Mouse (Mus musculus): ENCODE data around the gene Trim17.
"Not testable (repeated sequence)": the region's sequence is repeated elsewhere in the genome, so short reads cannot be mapped to it uniquely, and the experiment has no call there.

The Trim17 gene

DNA sequence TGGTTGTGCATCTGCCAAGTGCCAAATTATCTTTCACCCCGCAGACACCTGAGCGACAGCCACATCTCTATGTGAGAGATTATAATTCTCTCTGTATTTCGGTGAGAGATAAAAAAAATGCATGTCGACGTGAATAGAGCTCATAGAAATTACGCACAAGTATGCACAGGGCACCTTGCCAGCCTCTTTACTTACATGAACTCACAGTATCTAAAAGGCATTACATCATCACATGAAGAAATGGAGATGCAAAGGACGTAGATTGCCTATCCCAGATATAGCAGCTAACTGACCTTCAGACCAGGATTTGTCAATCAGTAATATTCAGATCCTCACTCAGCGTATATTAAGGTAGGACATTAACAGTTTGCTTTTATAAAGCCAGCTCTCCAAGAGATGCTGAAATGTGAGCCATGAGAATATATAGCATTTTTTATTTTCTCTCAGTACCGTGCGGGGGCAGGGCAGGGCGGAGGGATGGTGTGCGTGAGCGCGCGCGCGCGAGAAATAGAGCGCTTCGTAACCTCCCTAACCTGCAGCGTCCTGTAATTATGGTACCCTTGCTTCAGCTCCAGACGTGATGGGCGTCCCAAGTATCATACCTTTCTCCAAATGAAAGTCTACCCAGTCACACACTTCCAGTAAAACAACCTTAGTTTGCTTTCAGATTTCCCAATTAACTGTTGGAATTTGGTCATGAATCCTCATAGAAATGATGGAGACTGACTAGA lies 6.5 kb upstream of the Trim17 start:
- no peak for DNase-seq

DNA sequence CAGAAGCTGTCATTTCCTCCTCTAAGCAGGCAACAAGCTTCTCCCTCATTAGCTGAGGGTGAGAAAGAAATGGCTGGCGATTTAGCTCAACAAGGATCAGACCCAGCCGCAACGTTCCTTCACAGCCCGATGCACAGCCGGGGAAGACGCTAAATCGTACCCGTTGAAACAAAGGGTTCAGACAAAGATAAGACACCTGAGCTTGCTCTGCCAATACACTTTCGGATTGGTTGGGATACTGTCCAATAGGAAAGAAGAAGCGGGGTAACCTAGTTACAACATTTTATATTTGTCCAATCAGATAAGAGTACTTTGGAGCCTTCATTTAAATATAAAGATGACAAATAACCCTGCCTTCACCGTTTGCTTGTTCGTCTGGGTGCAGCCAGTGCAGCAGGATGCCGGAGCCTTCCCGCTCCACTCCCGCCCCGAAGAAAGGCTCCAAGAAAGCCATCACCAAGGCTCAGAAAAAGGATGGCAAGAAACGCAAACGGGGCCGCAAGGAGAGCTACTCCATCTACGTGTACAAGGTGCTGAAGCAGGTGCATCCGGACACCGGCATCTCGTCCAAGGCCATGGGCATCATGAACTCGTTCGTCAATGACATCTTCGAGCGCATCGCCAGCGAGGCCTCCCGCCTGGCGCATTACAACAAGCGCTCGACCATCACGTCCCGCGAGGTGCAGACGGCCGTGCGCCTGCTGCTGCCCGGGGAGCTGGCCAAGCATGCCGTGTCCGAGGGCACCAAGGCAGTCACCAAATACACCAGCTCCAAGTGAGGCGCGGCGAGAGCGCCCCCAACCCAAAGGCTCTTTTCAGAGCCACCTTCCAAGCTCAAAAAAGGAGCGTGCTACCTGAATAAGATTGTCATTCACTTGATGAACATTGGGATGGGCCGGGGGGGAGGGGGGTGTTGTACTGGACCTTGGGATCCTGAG lies 5.7 kb upstream of the Trim17 start, which contains the start of gene Hist3h2ba:
Gene Hist3h2ba (plus strand): TSS at position 379 of the 938 bp plus-strand sequence.
- DNase-seq = peak; percentile 34 to 61

GRCm38 (mm10) chr11:58949480-58950431 lies 4.7 kb upstream of the Trim17 start:
- DNase-seq = no peak

GRCm38 (mm10) chr11:58951210-58951609 lies 3.3 kb upstream of the Trim17 start:
- no peak for DNase-seq

GRCm38 (mm10) chr11:58953351-58954169 lies 925 bp upstream of the Trim17 start:
- DNase-seq = no peak

DNA sequence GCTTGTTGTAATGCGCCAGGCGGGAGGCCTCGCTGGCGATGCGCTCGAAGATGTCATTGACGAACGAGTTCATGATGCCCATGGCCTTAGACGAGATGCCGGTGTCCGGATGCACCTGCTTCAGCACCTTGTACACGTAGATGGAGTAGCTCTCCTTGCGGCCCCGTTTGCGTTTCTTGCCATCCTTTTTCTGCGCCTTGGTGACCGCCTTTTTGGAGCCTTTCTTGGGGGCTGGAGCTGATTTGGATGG lies 390 bp upstream of the Trim17 start:
- DNase-seq = not testable (repeated sequence)

DNA sequence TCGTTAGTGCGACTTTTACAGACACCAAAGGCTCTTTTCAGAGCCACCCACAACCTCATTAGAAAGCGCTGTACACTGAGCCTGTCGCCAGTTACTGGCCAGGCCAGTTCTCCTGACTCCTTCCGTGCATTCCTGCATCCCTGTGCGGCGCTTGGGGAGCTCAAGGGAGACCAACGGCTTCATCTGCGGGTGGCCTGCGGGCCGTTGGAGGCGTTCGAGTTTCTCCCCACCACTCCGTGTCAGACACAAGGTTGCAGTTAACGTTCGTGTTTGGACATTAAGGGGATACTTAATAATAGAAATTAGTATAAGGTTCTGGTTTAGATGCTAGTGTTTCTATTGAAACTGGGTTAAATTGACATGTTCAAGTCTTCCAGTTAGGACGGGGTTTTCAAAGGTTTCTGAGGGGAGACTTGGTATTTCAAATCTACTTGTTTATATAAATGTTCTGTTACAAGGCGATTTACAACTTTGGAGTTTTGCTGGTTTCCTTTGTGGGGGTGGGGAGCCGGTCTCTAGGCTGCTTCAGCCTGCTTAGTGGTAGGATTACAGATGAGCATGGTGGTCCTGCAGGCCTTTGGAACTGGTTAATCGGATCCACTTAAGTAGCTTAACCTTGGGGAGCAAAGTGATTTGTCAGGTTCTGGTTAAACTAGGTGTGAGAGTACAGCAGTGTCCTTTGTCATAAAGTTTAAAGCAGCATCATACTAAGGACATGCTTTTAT lies 820 bp downstream of the Trim17 start:
- no peak for DNase-seq

GRCm38 (mm10) chr11:58955868-58956257 lies 1.4 kb downstream of the Trim17 start:
- no peak for DNase-seq

- DNase-seq = no peak
Measured at GRCm38 (mm10) chr11:58957226-58957914, 2.9 kb downstream of the Trim17 start.

GRCm38 (mm10) chr11:58958536-58958935 lies 4.1 kb downstream of the Trim17 start:
- DNase-seq = no peak

GRCm38 (mm10) chr11:58959186-58959825 lies 4.8 kb downstream of the Trim17 start:
- no peak for DNase-seq

DNA sequence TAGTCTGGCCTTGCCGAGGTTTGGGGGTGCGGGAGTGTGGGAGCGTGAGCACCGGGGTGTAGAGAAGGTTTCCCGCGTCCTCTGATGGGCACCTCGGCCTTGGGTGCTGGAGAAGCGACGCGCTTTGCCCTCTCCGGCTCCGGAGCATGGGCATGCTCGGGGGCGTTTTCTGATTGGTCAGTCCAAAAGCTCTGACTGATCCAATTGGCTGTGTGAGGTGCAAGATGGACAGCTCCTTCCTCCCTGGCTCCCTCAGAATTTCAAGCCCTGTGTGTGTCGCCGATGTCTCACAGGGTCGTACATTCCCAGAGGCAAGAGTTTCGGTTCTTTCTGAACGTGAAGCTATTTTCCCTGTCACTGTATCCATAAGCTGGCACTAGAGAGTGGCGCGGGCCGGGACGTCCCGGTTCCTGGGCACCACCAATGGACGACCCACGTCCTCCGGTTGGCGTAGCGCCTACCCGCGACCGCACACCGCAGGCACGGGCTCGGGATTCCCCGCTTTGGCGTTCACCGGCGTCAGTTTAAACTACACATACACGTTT lies 5.5 kb downstream of the Trim17 start:
- peak; percentile 88 to 94 for DNase-seq

- DNase-seq = no peak
Measured at GRCm38 (mm10) chr11:58961364-58962177, 7.1 kb downstream of the Trim17 start.

- peak; percentile 72 to 83 for DNase-seq
Measured at GRCm38 (mm10) chr11:58963543-58963942, 9.1 kb downstream of the Trim17 start.

DNA sequence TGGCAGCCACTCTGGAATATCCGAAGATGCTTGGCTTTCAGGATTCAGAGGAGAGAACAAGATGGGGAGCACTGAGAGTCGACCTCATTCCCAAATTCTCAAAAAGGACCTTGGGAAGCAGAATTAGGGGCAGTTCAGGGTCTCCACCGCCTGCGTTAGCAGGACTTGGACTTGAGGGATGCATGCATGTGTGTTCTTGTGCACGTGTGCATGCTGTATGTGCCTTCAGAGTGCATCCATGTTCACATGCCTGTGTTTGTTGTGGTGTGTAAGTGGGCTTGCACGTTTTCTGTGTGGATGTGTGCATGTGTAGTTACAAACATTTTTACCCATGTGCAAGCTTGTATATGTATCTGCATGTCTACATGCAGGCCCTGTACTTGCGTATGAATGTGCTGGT lies 9.7 kb downstream of the Trim17 start:
- no peak for DNase-seq

- no peak for DNase-seq
Measured at GRCm38 (mm10) chr11:58965001-58965760, 10.7 kb downstream of the Trim17 start.

- peak; percentile 37 to 65 for DNase-seq
Measured at GRCm38 (mm10) chr11:58967346-58967745, 12.9 kb downstream of the Trim17 start.

GRCm38 (mm10) chr11:58968551-58968950 lies 14.1 kb downstream of the Trim17 start:
- peak in 1 of 2 experiments; percentile 35 for DNase-seq

Measured in kidney, postnatal 25 days (tissue).